Mouse (Mus musculus) stomach, postnatal 0 days (tissue): ENCODE measurements around the gene Gabarap. TPM values are rescaled to one million over a fixed set of nuclear protein-coding genes. Genes with fewer than 3 reads are reported as not detected.

Experiments used
- ATAC-seq: fragments of 200-750 bp; cut with Nextera tagmentation; 2 replicates; pipeline ENCODE4 v1.8.0; 2017; ENCODE audit not compliant: low FRiP score, low TSS enrichment
- DNase-seq: peaks from one replicate; pipeline ENCODE4 v3.0.0-alpha.2; 2016; ENCODE audit warnings: low spot score
- H3K27ac ChIP-seq: fragments of 300-500 bp; sonication (generic); replicated peaks from 2 replicates; pipeline ENCODE4 v1.5.1; 2014; ENCODE audit warnings: mild to moderate bottlenecking, control low read depth
- H3K27me3 ChIP-seq: fragments of 300-500 bp; sonication (generic); 2 replicates; pipeline ENCODE4 v1.6.1; 2014; ENCODE audit warnings: low read length; ENCODE audit not compliant: control insufficient read depth, insufficient read depth
- H3K36me3 ChIP-seq: fragments of 300-500 bp; sonication (generic); 2 replicates; pipeline ENCODE4 v1.6.1; 2014; ENCODE audit warnings: low read length, mixed read lengths; ENCODE audit not compliant: control insufficient read depth, insufficient read depth
- H3K4me1 ChIP-seq: fragments of 300-500 bp; sonication (generic); replicated peaks from 2 replicates; pipeline ENCODE4 v1.6.1; 2014; ENCODE audit warnings: antibody characterized with exemption; ENCODE audit not compliant: control insufficient read depth, insufficient read depth
- H3K4me2 ChIP-seq: fragments of 300-500 bp; sonication (generic); replicated peaks from 2 replicates; pipeline ENCODE4 v1.6.1; 2014; ENCODE audit warnings: low read depth, mild to moderate bottlenecking, control low read depth, moderate library complexity
- H3K4me3 ChIP-seq: fragments of 300-500 bp; sonication (generic); 2 replicates; pipeline ENCODE4 v1.5.1; 2014; ENCODE audit warnings: low read depth, low read length, control low read depth
- H3K9ac ChIP-seq: fragments of 300-500 bp; sonication (generic); 2 replicates; pipeline ENCODE4 v1.6.1; 2014; ENCODE audit warnings: mild to moderate bottlenecking, low read length, control low read depth, mixed read lengths
- H3K9me3 ChIP-seq: fragments of 300-500 bp; sonication (generic); 2 replicates; pipeline ENCODE4 v1.6.1; 2016; ENCODE audit warnings: low read length; ENCODE audit not compliant: control insufficient read depth
- CTCF ChIP-seq: IDR thresholded peaks from 2 replicates; pipeline ENCODE4 v1.5.1; 2016; ENCODE audit warnings: antibody characterized with exemption, low read depth, mild to moderate bottlenecking, moderate library complexity
- EP300 ChIP-seq: optimal IDR thresholded peaks from 2 replicates; pipeline ENCODE3; 2016; ENCODE audit warnings: antibody characterized with exemption
- WGBS: fragments of 180-500 bp; shearing (Covaris S2); extraction: QIAGEN DNeasy Blood & Tissue Kit; methylation state at CpG from one replicate; pipeline ENCODE4 v1.1.7; 2014; 5-methylcytosine and 5-hydroxymethylcytosine counted together
- polyA plus RNA-seq: library from polyadenylated mRNA; unstranded; fragments of >200 nt; fragmentation: Nextera tagmentation; extraction: Ambion mirVana; gene quantifications from 2 replicates; pipeline ENCODE4 v1.2.1, GENCODE M21; 2015

Gene Gabarap
- polyA plus RNA-seq, 1 experiment from 2014 or later = 536 TPM

- Histone ChIP-seq H3K36me3 (peaks cover 16% of the 10 kb centered on the region), H3K4me2 (no peak overlapping the region), H3K27me3 (no peaks in the 10 kb centered on the region), H3K9me3 (no peaks in the 10 kb centered on the region), H3K9ac (no peak overlapping the region), H3K4me1 (no peaks in the 10 kb centered on the region), H3K4me3 (no peak overlapping the region), H3K27ac (0 out of 2 replicates have a peak overlapping the region, but pooled peaks have one; percentile 35)
- 82% methylated on average over 8 of the region's 8 CpGs for WGBS
- TF ChIP-seq EP300 (no peak), CTCF (no peak)
- no peak for DNase-seq
- ATAC-seq = no peak
These were observed 8.7 kb downstream of the Gabarap start for GRCm38 (mm10) chr11:69999666-70000065.

GRCm38 (mm10) chr11:70000396-70000898 lies 9.5 kb downstream of the Gabarap start, which contains the start of gene Dvl2:
TSS of gene Dvl2 (plus strand) at chr11:70000595.
- Histone ChIP-seq H3K27me3 (no peaks in the 10 kb centered on the region), H3K27ac (peak within 1 kb of the TSS; percentile 93), H3K9ac (peak within 1 kb of the TSS; percentile 70), H3K4me1 (no peaks in the 10 kb centered on the region), H3K4me3 (peak within 1 kb of the TSS; percentile 62), H3K4me2 (peak within 1 kb of the TSS; percentile 71), H3K9me3 (no peaks in the 10 kb centered on the region), H3K36me3 (peaks cover 16% of the 10 kb centered on the region)
- ATAC-seq (peak; percentile 58), DNase-seq (peak; percentile 96)
- WGBS = 0% methylated on average over 42 of the region's 48 CpGs
- TF ChIP-seq CTCF = no peak
- no peak for TF ChIP-seq EP300

GRCm38 (mm10) chr11:70001159-70001558 lies 10.2 kb downstream of the Gabarap start:
- no peaks in the 10 kb centered on the region for H3K9me3 ChIP-seq
- H3K4me3 ChIP-seq = peak overlapping the region; percentile 62
- ATAC-seq (no peak), DNase-seq (no peak)
- H3K4me2 ChIP-seq = peak overlapping the region; percentile 71
- TF ChIP-seq EP300 = no peak
- TF ChIP-seq CTCF = no peak
- H3K9ac ChIP-seq = peak overlapping the region; percentile 70
- H3K27me3 ChIP-seq = no peaks in the 10 kb centered on the region
- WGBS = 8% methylated on average over 8 of the region's 8 CpGs
- peaks cover 18% of the 10 kb centered on the region for H3K36me3 ChIP-seq
- H3K4me1 ChIP-seq = no peaks in the 10 kb centered on the region
- peak overlapping the region; percentile 93 for H3K27ac ChIP-seq

GRCm38 (mm10) chr11:70001865-70002264 lies 10.9 kb downstream of the Gabarap start:
- peaks cover 20% of the 10 kb centered on the region for H3K36me3 ChIP-seq
- H3K9me3 ChIP-seq = no peaks in the 10 kb centered on the region
- no peak overlapping the region for H3K9ac ChIP-seq

GRCm38 (mm10) chr11:70002471-70002870 lies 11.5 kb downstream of the Gabarap start:
- Histone ChIP-seq H3K4me2 (0 out of 2 replicates have a peak overlapping the region, but pooled peaks have one; percentile 71), H3K9me3 (no peaks in the 10 kb centered on the region), H3K36me3 (peaks cover 25% of the 10 kb centered on the region), H3K4me3 (no peak overlapping the region), H3K4me1 (no peaks in the 10 kb centered on the region), H3K27ac (no peak overlapping the region), H3K9ac (no peak overlapping the region), H3K27me3 (no peaks in the 10 kb centered on the region)
- TF ChIP-seq CTCF (no peak), EP300 (no peak)
- 87% methylated on average over 2 of the region's 2 CpGs for WGBS
- no peak for ATAC-seq
- DNase-seq = no peak

More at GRCm38 (mm10) chr11:70001865-70002264, 10.9 kb downstream of the Gabarap start:
- Histone ChIP-seq H3K27me3 (no peaks in the 10 kb centered on the region), H3K4me3 (peak overlapping the region; percentile 62; the same call in 1 of the 2 replicates), H3K4me1 (no peaks in the 10 kb centered on the region), H3K4me2 (peak overlapping the region; percentile 71), H3K27ac (no peak overlapping the region)
- DNase-seq (peak; percentile 71), ATAC-seq (no peak)
- TF ChIP-seq EP300 = no peak
- peak; percentile 75 for TF ChIP-seq CTCF

GRCm38 (mm10) chr11:70005521-70005920 lies 14.6 kb downstream of the Gabarap start:
- Histone ChIP-seq H3K4me2 (no peak overlapping the region), H3K4me1 (no peaks in the 10 kb centered on the region), H3K9me3 (no peaks in the 10 kb centered on the region), H3K27ac (no peak overlapping the region), H3K9ac (no peak overlapping the region), H3K27me3 (no peaks in the 10 kb centered on the region), H3K36me3 (peaks cover 30% of the 10 kb centered on the region), H3K4me3 (no peak overlapping the region)
- WGBS = 60% methylated on average over 5 of the region's 5 CpGs
- DNase-seq (no peak), ATAC-seq (no peak)
- no peak for TF ChIP-seq EP300
- TF ChIP-seq CTCF = peak; percentile 63
